In genomic region chr10:118469047-118469446, GRCm38 (mm10) we compare ENCODE assay signal across 18 mouse cellular contexts. TPM values are rescaled to one million over a fixed set of nuclear protein-coding genes. Genes with fewer than 3 reads are reported as not detected.
DNase-seq lines count a peak whose midpoint lies in the region; ATAC-seq lines count a peak whose summit lies in the region.
"Had no signal": no experiment of that assay in that cellular context is flagged by ENCODE, and none has a peak within 500 bp of the region (broad histone marks: within the 10 kb centered on the region; RNA-seq: fewer than 3 reads in every experiment).

No protein-coding gene starts in this region.

- H3K36me3 ChIP-seq in splenic B cell, adult 2 months (ENCODE audit: control insufficient read depth, insufficient read depth, low read length, poor library complexity, severe bottlenecking): no peaks in the 10 kb centered on the region
- H3K36me3 ChIP-seq in forebrain, embryonic 15.5 days: no peaks in the 10 kb centered on the region
- H3K36me3 ChIP-seq: embryonic facial prominence, embryonic 13.5 days; heart, embryonic 12.5 days; hindbrain, embryonic 10.5 days had no signal

- no peak overlapping the region for H3K27ac ChIP-seq in forebrain, embryonic 15.5 days (replicated peaks)
- H3K27ac ChIP-seq: embryonic facial prominence, embryonic 13.5 days; hindbrain, embryonic 10.5 days had no signal

- no peaks in the 10 kb centered on the region for H3K27me3 ChIP-seq in splenic B cell, adult 2 months (ENCODE audit: control insufficient read depth, insufficient read depth, low read length, poor library complexity, severe bottlenecking)
- H3K27me3 ChIP-seq in forebrain, embryonic 15.5 days: no peaks in the 10 kb centered on the region
- H3K27me3 ChIP-seq: CH12.LX; embryonic facial prominence, embryonic 13.5 days; heart, embryonic 12.5 days had no signal

- H3K4me1 ChIP-seq in forebrain, embryonic 15.5 days: no peaks in the 10 kb centered on the region
- H3K4me1 ChIP-seq: embryonic facial prominence, embryonic 13.5 days; heart, embryonic 12.5 days; hindbrain, embryonic 10.5 days had no signal

- no peak overlapping the region for H3K4me3 ChIP-seq in forebrain, embryonic 15.5 days
- H3K4me3 ChIP-seq: embryonic facial prominence, embryonic 13.5 days; heart, embryonic 12.5 days; hindbrain, embryonic 10.5 days had no signal

- H3K9me3 ChIP-seq in forebrain, embryonic 15.5 days: no peaks in the 10 kb centered on the region

- peak; percentile 14 for DNase-seq in lung, postnatal 36 days
- no peak for DNase-seq in lung, postnatal 14 days
- DNase-seq in T-cell, adult 2 months (ENCODE audit: low spot score): peak; percentile 59
- peak; percentile 69 for DNase-seq in splenic B cell, adult 2 months (ENCODE audit: low read depth, low spot score)
- DNase-seq in Muller cell, postnatal 12 days (ENCODE audit: inconsistent ontology term): no peak
- no peak for DNase-seq in cerebellum, adult 8-10 months
- DNase-seq: cerebellum, adult 11 months; gastrocnemius, postnatal 25 days; lung, adult 2 months had no signal

- 83% methylated on average over 3 of the region's 3 CpGs for WGBS in forebrain, embryonic 15.5 days

- ATAC-seq in megakaryocyte progenitor cell, adult 5-6 weeks (replicated peaks; ENCODE audit: poor library complexity): 0 out of 2 replicates have a peak, but pooled peaks have one; percentile 7
- ATAC-seq in forebrain, embryonic 15.5 days (replicated peaks): no peak

- H3K4me2 ChIP-seq in forebrain, embryonic 15.5 days (replicated peaks): no peak overlapping the region
- H3K4me2 ChIP-seq: embryonic facial prominence, embryonic 13.5 days; heart, embryonic 12.5 days had no signal

- no peak overlapping the region for H3K9ac ChIP-seq in forebrain, embryonic 15.5 days (replicated peaks)
- H3K9ac ChIP-seq: embryonic facial prominence, embryonic 13.5 days; heart, embryonic 12.5 days had no signal

RNA-seq across cellular contexts. Expression of gene Ifng, which starts 28.2 kb away (rescaled TPM):
- total RNA-seq in megakaryocyte progenitor cell, adult 5-6 weeks (2015): 0.54 TPM in 1 of 2 replicates, not detected in the other
- total RNA-seq in megakaryocyte progenitor cell, adult 5-6 weeks (2017): not detected in 2 replicates
- not detected in 2 replicates for polyA plus RNA-seq in forebrain, embryonic 15.5 days (2015; fragmentation: Nextera tagmentation; extraction: Ambion mirVana)
- total RNA-seq: CH12.LX; gastrocnemius, postnatal 25 days had no signal
- polyA plus RNA-seq: embryonic facial prominence, embryonic 13.5 days; heart, embryonic 12.5 days; hindbrain, embryonic 10.5 days; intestine, embryonic 14.5 days; kidney, embryonic 16.5 days; limb, embryonic 14.5 days; lung, adult 2 months had no signal

Comparison
In these comparisons a context has a peak if more than half of its experiments do, and no peak if none do; other contexts are left out.
1. DNase-seq: peak in lung, postnatal 36 days (single experiment), T-cell, adult 2 months (single experiment) and splenic B cell, adult 2 months (single experiment); none in lung, postnatal 14 days (single experiment), Muller cell, postnatal 12 days (single experiment) and cerebellum, adult 8-10 months (single experiment).